Mouse (Mus musculus): ENCODE data around the gene Csad.
"Not testable (repeated sequence)": the region's sequence is repeated elsewhere in the genome, so short reads cannot be mapped to it uniquely, and the experiment has no call there.

The Csad gene

DNA sequence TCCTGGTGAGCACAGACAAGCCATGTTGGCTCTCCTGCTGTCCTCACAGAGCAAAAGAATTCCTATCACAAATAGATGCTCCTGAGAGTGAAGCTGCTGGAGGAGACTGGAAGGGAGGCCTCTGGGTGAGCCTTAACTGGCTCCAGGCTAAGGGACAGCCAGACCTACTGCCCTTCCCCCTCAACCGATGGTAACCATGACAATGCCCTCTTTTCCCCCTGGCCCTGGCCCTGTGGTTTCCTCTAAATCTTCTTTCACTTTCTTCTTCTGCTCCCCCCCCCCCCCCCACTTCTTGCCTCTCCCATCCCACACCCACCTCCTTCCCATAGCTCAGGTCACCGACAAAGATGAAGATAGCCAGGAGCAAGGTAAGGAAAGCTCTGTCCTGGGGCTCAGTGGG is 29.4 kb upstream of the Csad start:
- no peak for DNase-seq

DNA sequence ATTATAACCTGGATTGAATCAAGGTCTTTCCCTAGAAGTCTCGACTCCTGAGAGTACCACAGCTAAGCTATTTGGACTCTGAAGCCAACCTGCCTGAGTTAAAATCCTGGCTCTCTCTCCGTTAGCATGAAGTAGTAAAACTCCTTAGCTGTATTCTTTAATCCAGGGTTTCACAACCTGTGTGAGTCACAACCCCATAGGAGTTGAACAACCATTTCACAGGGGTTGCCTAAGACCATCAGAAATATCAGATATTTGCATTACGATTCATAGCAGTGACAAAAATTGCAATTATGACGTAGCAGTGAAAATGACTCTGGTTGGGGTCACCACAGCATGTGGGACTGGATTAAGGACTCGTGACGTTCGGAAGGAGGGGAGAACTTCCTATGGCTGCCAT is 28.2 kb upstream of the Csad start:
- DNase-seq, result no peak

DNA sequence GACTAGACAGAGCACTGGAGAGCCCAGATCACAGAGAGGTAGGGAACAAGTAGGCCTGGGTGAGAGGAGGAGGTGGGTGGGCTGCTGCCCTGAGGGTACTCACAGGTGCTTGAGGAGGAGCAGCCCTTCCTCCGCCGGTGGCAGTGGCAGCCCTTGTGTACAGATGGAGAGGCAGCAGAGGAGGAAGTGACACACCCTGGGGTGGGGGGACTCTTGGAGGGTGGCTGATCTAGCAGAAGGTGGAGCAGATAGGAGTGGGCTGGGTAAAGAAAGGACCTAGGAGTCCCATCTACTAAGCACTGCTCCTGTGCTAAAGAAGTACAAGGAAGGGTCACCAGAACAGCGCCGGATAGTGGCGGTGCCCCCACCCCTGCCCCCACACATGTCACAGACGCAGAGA is 27.2 kb upstream of the Csad start, which contains the start of gene Itgb7:
Gene Itgb7 (minus strand): TSS at position 197 of the 400 bp plus-strand sequence.
- DNase-seq, result no peak

DNA sequence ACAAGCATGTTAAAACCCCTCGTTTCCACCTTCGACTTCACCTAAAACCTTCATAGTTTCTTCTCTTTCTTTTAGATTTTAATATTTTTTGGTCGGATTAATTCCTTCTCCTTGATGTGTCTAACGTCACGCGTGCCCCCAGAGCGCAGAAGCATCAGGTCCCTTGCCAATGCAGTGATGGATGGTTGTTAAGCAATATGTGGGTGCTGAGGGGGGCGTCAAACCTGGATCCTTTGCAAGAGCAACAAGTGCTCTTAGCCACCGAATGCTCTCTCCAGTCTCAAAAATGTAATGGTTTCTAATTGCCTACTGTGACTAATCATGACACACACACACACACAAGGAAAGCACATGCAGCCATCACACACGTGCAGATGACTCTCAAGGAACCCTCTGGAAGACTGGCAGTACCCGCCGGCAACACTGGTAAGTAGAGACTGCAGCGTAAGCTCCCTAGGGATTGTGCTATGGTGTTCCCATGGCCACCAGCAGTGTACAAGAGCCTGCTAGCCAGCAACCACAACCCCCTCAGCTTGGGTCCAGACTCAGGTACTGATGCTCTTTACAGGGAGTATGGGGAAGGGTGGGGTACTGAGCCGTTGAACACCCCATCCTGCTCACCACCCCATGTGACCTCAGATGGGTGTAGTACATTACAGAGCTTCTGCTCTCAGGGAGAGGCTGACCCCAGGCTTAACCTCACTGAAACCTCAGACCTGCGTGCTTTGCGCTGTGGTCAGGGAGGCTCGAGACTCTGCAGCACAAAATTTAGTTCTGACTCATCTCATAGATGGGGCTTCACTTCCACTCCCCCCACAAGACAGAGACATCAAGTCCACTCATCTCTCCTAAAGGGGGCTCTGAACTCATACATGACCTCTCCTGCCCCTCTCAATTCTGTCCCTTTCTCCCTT is 26.1 kb upstream of the Csad start:
- DNase-seq, result no peak

DNA sequence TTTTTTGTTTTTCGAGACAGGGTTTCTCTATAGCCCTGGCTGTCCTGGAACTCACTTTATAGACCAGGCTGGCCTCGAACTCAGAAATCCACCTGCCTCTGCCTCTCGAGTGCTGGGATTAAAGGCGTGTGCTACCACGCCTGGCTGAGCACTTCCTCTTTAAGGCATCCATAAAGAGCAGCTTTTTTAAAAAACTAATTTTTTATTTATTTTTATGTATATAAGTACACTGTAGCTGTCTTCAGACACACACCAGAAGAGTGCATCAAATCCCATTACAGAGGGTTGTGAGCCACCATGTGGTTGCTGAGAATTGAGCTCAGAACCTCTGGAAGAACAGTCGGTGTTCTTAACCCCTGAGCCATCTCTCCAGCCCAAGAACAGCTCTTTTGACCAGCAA is 21.1 kb upstream of the Csad start:
- not testable (repeated sequence) for DNase-seq

DNA sequence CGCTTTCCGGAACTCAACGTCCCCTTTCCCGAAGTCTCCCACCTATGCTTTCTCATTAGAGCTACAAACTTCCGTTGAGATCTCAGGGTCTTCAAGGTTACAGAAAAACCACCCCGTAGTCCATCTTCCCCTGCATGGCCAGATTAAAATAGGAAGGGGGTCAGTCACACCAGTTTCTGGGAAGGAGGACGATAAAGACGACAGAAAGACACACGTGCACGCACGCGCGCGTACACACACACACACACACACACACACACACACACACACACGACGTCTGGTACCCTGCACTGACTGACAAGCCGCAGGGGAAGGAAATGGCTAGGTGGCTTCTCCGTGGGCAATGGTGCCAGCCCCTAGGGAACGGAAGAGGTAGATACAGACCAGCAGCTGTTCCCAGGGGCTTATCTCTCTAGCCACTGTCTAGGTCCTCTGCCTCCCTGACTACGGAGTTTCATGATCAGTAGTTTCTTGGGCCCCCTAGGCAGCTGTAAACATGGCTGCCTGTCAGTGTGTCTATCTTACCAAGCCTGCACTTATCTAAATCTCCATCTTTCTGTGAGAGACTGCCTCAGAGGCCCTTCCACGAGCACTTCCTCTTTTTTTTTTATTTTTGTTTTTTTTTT is 20.6 kb upstream of the Csad start:
- no peak for DNase-seq

DNA sequence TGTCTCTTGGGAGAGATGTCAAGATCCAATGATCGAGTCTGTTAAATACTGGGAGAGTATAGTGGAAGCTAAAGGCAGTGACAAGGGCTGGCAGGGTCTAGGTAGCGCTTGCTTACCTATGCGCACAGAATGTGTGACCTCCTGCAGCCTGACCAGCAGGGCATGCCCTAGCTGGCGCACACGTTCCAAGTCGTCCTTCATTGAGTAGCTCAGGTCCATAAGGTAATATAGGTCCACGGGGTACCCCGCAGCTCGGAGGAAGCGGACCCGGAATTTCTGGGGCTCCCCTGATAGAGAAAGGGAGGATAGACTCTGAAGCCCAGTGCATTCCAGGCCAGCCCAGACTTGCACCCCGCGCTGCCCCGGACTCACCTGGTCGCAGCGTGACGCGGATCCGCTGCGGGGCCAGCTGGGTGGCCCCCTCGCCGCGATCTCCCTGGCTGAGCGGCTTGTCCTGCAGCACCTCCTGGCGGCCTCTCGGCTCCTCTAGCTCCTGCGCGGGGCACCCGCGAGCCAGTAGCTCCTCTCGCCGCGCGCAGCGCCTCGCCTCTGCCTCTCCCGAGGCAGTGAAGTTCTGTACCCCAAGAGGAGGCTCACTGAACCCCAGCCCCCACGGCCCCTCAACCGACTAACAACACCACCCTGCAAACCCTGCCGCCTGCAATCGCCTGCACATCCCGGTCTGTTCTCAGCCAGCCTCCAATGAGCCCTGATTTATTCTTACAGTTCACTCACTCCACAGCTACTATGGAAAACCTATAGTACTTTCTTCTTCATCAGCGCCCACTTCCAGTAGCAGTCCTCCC is 19.9 kb upstream of the Csad start:
- peak; percentile 79 for DNase-seq

- DNase-seq, result no peak
Measured at GRCm38 (mm10) chr15:102222386-102222785, 17.9 kb upstream of the Csad start.

GRCm38 (mm10) chr15:102217325-102217724 is 12.8 kb upstream of the Csad start:
- no peak for DNase-seq

DNA sequence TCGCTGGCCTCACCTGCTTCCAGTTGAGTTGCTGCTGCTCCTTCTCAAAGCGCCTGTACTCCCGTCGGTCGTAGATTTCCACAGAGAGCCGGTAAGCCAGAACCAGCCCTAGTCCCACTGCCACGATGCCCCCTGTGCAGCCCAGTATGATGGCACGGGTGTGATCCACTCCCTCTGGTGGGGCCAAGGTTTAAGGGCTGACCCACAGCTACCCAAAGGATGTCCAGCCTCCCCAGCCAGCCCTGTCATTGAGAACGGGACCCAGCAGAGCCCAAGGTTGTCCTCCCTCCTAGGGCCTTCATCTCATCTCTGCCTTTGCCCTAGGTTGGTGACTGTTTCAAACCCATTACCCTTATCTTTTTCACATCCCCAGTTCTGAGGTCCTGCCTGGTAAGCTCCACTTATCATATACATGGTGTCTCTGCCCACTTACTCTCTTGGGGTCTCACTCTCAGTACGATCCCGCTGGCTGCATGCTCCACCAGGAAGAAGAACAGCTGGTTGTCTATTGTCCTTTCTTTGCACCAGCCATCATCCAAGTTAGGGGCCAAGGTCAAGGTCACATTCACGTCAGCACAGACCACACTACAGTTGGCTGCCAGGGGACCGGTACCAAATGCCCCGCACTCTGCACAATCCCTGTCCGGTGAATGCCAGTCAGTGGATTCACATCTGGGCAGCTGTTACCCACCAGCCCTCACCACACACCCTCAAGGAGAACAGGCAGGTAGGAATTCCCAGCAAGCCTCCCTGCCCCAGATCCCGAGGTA is 12.1 kb upstream of the Csad start:
- DNase-seq, result no peak

DNA sequence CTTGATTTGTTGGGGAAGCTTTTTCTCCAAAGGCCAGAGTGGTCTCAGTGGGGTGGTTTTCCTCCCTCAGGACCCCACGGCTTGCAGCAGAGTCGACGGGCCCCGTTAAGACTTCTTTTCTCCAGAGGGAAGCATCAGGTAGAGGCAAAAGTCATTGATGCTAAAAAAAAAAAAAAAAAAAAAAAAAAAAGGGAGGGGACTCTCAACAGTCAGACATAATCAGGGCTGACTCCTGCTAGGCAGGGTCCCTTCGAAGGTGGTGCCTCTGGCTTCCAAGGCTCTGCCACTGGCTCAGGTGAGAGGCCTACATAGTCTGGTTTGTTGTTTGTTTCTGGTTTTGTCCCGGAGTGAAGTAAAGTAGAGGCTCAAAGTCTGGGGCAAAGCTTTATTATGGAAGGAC is 11.1 kb upstream of the Csad start:
- no peak for DNase-seq

- DNase-seq, result no peak
Measured at GRCm38 (mm10) chr15:102214132-102214531, 9.6 kb upstream of the Csad start.

DNA sequence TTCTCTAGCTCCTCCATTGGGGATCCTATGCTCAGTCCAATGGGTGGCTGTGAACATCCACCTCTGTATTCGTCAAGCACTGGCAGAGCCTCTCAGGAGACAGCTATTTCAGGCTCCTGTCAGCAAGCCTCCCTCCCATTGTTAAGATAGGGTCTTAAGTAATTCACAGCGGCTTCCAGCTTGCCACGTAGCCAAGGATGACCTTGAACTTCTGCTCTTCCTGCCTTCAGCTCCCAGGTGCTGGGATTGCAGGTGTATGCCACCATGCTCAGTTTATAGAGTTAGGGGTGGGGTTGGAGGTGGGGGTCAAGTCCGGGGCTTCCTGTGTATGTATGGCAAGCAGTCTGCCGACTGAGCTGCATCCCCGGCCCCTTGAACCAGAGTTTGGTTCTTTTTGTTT is 7.4 kb upstream of the Csad start:
- no peak for DNase-seq

DNA sequence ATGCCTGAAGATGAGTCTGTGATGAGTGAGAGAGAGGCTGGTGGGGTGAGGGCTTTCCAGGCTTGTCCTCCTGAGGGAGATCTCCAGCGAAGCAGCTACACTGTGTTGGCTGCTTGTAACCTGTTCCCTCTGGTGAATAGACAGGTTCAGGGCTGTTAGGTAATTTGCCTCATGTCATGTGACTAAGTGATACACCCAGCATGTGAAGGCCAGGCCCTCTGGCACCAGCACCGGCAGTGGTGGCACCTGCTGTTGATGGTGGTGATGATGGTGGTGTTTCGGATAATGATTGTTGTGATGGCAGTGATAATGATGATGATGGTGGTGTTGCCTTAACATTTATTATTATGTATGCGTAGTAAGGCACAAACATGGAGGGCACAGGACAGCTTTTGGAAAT is 6.3 kb upstream of the Csad start:
- DNase-seq, result no peak

DNA sequence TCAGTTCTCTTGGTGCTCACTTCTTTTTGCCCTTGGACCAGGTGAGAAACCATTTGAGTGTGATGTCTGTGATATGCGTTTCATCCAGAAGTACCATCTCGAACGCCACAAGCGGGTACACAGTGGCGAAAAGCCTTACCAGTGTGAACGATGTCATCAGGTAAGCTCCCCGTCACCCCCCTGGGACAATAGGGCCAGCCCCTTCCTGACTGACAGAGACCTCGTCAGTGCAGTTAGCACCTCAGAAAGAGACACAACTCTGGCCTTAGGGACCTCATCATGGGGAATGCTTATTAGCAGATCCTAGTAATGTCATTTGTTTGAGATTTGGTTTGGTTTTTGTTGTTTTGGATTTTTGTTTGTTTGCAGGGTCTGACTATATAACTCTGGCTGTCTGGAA is 4.6 kb upstream of the Csad start:
- DNase-seq, result no peak

- DNase-seq, result no peak
Measured at GRCm38 (mm10) chr15:102208092-102208561, 3.6 kb upstream of the Csad start.

DNA sequence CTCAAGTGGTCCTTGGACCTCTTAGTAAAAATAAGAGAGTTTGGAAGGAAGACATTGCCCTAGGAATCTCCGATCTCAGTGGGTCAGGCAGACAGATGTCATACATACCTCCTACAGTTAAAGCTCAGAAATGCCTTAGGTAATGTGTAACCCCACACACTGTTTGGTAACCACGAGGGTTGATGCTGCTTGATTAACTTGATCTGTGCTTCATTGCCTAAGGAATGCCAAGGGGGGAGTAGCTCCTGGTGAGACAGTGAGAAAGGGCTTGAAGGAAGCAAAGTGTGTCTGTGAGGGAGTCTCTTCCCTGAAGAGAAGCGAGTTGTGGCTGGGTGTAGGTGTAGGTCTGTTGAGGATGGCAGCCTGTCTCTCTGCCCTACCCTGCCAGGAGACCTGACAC is 2.8 kb upstream of the Csad start:
- no peak for DNase-seq

DNA sequence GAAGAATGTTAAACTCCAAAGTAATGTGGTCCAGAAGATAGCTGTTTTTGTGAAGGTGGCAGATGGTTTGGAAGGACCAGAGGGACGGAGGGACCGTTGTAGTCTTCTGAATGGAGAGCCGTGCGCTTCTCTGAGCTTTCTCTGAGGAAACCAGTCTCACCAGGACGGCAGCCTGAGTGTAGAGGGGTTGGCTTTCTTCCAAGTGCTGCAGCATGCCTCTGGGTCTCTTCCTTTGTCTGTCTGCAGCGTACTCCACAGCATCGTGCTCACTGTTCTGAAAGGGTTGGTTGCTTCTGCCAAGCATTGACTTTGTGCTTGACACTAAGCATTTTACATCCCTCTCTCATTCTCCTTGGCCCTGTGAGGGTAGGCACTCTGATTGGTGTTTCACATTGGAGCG is 1.3 kb upstream of the Csad start:
- DNase-seq, result peak; percentile 55

DNA sequence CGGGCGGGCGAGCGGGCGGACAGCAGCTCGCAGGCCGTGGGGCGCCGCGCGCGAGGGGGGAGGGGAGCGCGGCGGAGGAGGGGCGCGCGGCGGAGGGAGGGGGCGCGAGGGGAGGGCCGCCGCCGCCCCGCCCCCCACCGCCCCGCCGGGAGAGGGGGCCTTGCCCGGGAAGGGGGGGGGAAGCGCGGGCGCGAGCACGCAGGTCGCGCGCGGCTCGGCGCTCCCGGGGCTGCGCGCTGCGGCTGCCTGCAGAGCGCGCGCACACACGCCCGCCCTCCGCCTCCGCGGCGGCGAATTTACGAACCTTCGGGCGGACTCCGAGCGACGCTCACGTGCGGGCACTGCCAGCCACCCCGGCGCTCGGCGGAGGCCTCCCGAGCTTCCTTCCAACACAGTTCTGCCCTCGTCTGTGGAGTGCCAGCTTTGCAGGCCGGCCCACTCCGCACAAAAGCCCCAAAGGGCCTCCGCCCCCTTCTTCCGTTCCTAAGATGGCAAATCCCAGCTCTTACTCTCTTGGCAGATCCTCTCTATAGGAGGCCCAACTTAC is 616 bp downstream of the Csad start:
- DNase-seq, result peak; percentile 77

DNA sequence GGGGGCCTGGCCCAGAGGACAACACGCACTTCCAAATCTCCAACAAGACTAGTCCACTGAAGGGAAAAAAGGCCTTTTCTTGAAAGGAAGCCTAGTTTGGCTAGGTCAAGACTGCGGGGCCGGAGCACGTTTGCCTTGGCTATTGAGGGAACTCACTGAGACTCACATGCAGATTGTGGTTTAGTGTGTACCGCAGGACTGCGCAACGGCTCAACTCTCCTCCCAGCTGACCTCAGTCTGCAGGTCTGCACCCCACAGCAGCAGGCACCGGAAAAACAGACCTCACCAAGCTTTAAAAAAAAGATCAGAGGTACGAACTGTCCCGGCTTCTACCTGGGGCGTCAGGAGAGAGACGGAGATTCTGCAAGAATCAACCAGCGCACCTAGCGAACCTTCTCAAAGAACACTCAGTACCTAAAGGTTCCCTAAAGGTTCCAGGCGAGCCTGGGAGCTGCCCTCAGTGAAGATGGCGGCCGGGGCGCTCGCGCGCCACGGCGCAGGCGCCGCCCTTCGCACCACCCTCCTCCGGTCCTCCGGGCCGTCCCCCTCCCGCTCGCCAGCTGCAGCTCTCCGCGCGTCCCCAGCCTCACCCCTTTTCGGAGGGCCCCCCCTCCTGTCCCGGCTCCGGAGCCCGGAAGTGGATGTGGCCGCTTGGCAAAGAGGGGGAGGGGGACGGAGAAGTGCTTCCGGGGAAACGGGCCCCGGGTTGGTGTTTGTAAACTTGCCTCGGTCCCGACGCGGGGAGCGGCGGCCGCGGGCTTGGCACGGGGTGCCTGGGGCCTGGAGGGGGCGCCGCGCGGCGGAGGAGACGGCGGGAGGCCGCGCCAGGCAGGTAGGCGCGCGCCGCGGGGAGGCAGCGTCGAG is 1.3 kb downstream of the Csad start, which contains the start of gene Zfp740:
Gene Zfp740 (plus strand): TSS at position 279 of the 864 bp plus-strand sequence.
- peak; percentile 97 for DNase-seq

GRCm38 (mm10) chr15:102198841-102199240 is 5.7 kb downstream of the Csad start:
- DNase-seq, result no peak

Measured in cerebellum, adult 11-12 months (tissue).